Mouse (Mus musculus) cerebellum, postnatal 25 days (tissue): ENCODE results near the gene Nsfl1c.
"Not testable (repeated sequence)": the region's sequence is repeated elsewhere in the genome, so short reads cannot be mapped to it uniquely, and the experiment has no call there.

Source experiments
- DNase-seq, 2 experiments: peaks; one replicate each; pipeline ENCODE4 v3.0.0; 2021; ENCODE audit warnings: mixed read lengths in 2 of 2

Nsfl1c gene

GRCm38 (mm10) chr2:151494035-151494803 lies at the start of gene Nsfl1c:
TSS of gene Nsfl1c (plus strand) at chr2:151494182.
- DNase-seq, result peak; percentile 97 to 98

DNA sequence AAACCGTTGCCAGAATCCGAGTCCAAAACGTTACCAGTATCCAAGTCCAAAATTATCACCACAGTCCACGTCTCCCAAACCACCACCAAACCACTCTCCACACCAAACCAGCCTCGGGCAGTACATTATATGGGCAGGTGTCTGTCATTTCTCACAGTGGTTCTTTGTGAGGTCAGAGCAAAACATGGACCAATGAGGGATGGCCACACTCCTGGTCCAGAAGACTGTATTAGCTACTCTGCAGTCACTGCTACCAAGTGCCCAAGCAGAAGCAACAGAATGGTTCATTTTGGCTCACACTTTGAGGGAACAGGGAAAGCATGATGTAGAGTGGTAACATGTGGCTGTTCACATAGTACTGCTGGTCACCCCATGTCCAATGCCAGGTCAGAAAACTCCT lies 17.9 kb upstream of the Nsfl1c start, which contains the start of gene 4921509C19Rik:
Gene 4921509C19Rik, minus strand, starts transcription at position 101 of the 400 bp plus-strand sequence.
- not testable (repeated sequence) for DNase-seq

DNA sequence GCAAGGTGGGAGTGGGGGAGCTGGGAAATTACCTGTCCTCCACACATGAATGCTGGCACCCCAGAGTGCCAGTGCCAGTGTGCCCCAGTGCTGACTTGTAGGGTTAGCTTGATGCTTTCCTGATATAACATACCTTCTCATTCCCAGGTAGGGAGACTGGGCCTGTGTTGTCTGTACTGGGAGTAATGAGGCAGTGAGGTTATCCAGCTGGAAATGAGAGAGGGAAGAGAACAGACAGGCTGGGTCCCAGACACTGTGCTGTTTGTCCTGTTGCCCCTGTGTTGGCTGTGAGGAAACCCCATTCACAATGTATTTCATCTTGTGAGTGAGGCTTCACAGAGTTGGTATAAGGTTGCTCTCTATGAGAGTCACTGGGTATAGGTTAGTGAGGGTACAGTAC lies 7.5 kb upstream of the Nsfl1c start:
- no peak for DNase-seq

- DNase-seq, result no peak
These were observed 4.4 kb downstream of the Nsfl1c start for GRCm38 (mm10) chr2:151498358-151498757.

DNA sequence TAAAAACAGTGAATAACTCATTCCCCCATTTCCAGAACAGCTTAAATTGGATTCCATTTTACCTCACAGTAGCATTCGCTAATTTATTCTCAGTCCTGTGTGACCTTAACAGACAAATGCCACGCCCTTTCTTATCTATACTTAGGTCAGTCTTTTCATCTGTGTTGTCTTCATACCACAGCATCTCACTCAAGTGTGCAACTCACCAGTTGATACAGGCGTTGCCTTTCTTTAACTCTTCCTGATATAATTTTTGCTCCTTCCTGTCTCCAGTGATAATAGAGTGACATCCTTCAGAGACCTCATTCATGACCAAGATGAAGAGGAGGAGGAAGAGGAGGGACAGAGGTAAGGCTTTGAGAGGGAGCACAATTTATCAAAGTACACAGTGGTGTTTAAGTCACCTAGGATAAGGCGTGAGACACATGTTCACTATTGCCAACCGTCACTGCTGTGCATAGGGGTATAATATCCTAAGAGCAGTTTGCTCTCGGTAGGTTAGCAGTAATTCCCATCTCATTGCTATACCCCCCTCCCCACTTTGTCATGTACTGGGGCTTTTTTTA lies 6.5 kb downstream of the Nsfl1c start:
- DNase-seq, result no peak

GRCm38 (mm10) chr2:151504226-151504625 lies 10.2 kb downstream of the Nsfl1c start:
- DNase-seq, result no peak

DNA sequence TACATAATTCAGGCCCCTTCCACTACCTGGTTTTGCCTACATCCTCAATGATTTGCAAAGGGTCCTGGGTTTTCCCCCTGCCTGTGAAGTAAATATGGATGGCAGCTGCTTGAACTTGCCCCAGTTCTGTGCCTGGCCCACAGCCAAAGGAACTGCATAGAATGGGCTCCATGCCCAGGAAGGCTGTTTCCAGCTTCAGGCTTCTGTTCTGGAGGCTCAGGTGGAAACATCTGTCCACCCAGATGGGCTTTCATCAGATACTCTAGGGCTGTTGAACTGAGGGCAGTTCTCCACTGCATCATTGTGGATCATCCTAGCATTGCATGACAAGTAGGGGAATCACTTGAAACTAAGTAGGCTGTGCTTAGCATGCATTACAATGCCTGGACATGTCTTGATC lies 18.2 kb downstream of the Nsfl1c start:
- peak; percentile 37 to 59 for DNase-seq

- no peak for DNase-seq
These were observed 19.7 kb downstream of the Nsfl1c start for GRCm38 (mm10) chr2:151513525-151514285.

- DNase-seq, result no peak
These were observed 25.0 kb downstream of the Nsfl1c start for GRCm38 (mm10) chr2:151519000-151519399.

- DNase-seq, result no peak
These were observed 30.5 kb downstream of the Nsfl1c start for GRCm38 (mm10) chr2:151524324-151525041.

GRCm38 (mm10) chr2:151525520-151525919 lies 31.5 kb downstream of the Nsfl1c start:
- no peak for DNase-seq

DNA sequence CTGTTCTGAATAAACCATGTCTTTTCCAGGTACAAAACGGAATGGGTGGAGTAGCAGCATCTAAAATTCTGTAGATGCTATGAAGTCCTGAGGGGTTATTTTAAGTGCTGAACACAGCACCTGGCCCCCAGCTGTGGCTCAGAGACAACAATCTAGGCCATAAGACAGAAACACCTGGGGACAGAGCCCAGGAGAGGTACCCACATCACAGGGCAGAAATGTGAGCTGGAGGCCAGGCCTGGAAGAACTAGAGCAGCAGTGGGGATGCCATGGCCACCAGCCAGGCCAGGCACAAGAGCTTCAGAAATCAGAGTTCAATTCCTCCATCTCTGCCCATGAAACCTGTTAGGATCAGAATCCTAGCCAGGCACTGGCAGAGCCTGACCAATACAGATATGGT lies 34.1 kb downstream of the Nsfl1c start:
- DNase-seq, result no peak

GRCm38 (mm10) chr2:151529169-151529568 lies 35.2 kb downstream of the Nsfl1c start:
- DNase-seq, result no peak

GRCm38 (mm10) chr2:151530378-151531230 lies 36.6 kb downstream of the Nsfl1c start:
- DNase-seq, result no peak

DNA sequence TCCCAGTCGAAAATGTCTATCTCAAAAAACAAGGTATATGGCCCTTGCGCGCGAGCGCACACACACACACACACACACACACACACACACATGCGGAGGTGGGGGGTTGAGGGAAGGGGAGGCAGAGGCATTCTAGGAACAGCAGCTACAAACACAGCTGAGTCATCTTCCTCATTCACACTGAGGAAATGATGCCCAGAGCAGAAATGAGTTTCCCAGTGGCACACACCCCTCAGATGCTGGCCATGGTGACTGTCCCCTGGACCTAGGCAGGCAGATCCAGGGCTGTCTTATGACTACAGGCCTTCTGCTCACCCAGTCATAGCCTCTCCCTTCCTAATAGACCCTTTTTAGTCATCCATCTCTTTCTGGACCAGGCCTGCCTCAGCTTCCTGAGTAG lies 39.6 kb downstream of the Nsfl1c start:
- no peak for DNase-seq

- no peak for DNase-seq
These were observed 42.1 kb downstream of the Nsfl1c start for GRCm38 (mm10) chr2:151535961-151536617.

DNA sequence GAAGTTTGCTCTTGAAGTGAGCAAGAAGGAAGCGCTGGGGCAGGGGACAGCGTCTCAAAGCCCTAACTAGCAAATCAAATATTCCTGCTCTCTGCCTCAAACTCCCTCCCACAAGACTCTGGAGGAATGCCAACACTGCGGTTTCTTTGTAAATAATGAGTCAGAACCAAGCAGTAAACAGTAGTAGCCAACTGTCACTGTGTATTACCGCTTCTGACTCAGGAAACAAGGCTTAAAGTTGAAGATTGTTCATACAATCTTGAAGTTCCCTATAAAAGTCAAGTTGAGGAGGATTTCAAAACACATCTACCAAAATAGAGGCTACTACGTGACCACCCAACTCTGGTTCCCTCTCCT lies 42.6 kb downstream of the Nsfl1c start:
- DNase-seq, result no peak

- no peak for DNase-seq
These were observed 44.7 kb downstream of the Nsfl1c start for GRCm38 (mm10) chr2:151538646-151539045.

GRCm38 (mm10) chr2:151542323-151543062 lies 48.5 kb downstream of the Nsfl1c start, which contains the start of gene Fkbp1a:
TSS of gene Fkbp1a (plus strand) at chr2:151542483.
- DNase-seq, result peak; percentile 99 to 100

- DNase-seq, result peak; percentile 27 to 64
These were observed 49.3 kb downstream of the Nsfl1c start for GRCm38 (mm10) chr2:151543063-151543895.
